Mouse (Mus musculus) embryonic facial prominence, embryonic 14.5 days (tissue): Measurements from ENCODE around the gene Tal1. TPM values are rescaled to one million over a fixed set of nuclear protein-coding genes. Genes with fewer than 3 reads are reported as not detected.

Source experiments
- ATAC-seq: fragments of 200-750 bp; cut with Nextera tagmentation; 2 replicates; pipeline ENCODE4 v1.8.0; 2017; ENCODE audit warnings: low read depth, moderate number of reproducible peaks, moderate TSS enrichment
- DNase-seq: peaks from one replicate; pipeline ENCODE4 v3.0.0-alpha.2; 2015; ENCODE audit warnings: low spot score
- H3K27ac ChIP-seq: fragments of 300-500 bp; sonication (generic); replicated peaks from 2 replicates; pipeline ENCODE4 v1.5.1; 2014; ENCODE audit warnings: low read depth, mild to moderate bottlenecking, low read length, moderate library complexity
- H3K27me3 ChIP-seq: fragments of 300-500 bp; sonication (generic); replicated peaks from 2 replicates; pipeline ENCODE4 v1.6.1; 2014; ENCODE audit warnings: low read length; ENCODE audit not compliant: control insufficient read depth, insufficient read depth
- H3K36me3 ChIP-seq: fragments of 300-500 bp; sonication (generic); 2 replicates; pipeline ENCODE4 v1.6.1; 2014; ENCODE audit warnings: low read length, mixed read lengths; ENCODE audit not compliant: control insufficient read depth, insufficient read depth
- H3K4me1 ChIP-seq: fragments of 300-500 bp; sonication (generic); 2 replicates; pipeline ENCODE4 v1.6.1; 2014; ENCODE audit warnings: antibody characterized with exemption, low read length; ENCODE audit not compliant: control insufficient read depth, insufficient read depth
- H3K4me2 ChIP-seq: fragments of 300-500 bp; sonication (generic); 2 replicates; pipeline ENCODE4 v1.6.1; 2014; ENCODE audit warnings: low read depth, mild to moderate bottlenecking, low read length, moderate library complexity, mixed read lengths
- H3K4me3 ChIP-seq: fragments of 300-500 bp; sonication (generic); 2 replicates; pipeline ENCODE4 v1.5.1; 2014; ENCODE audit warnings: low read depth, mild to moderate bottlenecking, low read length
- H3K9ac ChIP-seq: fragments of 300-500 bp; sonication (generic); 2 replicates; pipeline ENCODE4 v1.6.1; 2014; ENCODE audit warnings: low read depth, mild to moderate bottlenecking, low read length, moderate library complexity, mixed read lengths
- H3K9me3 ChIP-seq: fragments of 300-500 bp; sonication (generic); 2 replicates; pipeline ENCODE4 v1.6.1; 2016; ENCODE audit warnings: low read length; ENCODE audit not compliant: control insufficient read depth
- WGBS: fragments of 180-500 bp; shearing (Covaris S2); extraction: QIAGEN DNeasy Blood & Tissue Kit; methylation state at CpG from one replicate; pipeline ENCODE4 v1.1.7; 2014; 5-methylcytosine and 5-hydroxymethylcytosine counted together
- polyA plus RNA-seq: library from polyadenylated mRNA; unstranded; fragments of >200 nt; fragmentation: Nextera tagmentation; extraction: Ambion mirVana; gene quantifications from 2 replicates; pipeline ENCODE4 v1.2.1, GENCODE M21; 2014

The Tal1 gene
- polyA plus RNA-seq, 1 experiment from 2014 or later = 1.6 TPM

GRCm38 (mm10) chr4:115079821-115080349, 23.7 kb downstream of the Tal1 start:
- ATAC-seq = no peak; the same call in 1 of the 2 replicates
- Histone ChIP-seq H3K9me3 (no peaks in the 10 kb centered on the region), H3K9ac (no peak overlapping the region), H3K27ac (no peak overlapping the region), H3K4me3 (no peak overlapping the region), H3K4me2 (no peak overlapping the region), H3K4me1 (0 out of 2 replicates have a peak, but pooled peaks cover 6% of the 10 kb centered on the region), H3K36me3 (no peaks in the 10 kb centered on the region), H3K27me3 (no peaks in the 10 kb centered on the region)
- DNase-seq = no peak
- 33% methylated on average over 4 of the region's 5 CpGs for WGBS

- 73% methylated on average over 3 of the region's 3 CpGs for WGBS
- no peak for ATAC-seq
- H3K36me3 ChIP-seq = no peaks in the 10 kb centered on the region
Measured at GRCm38 (mm10) chr4:115083031-115083430, 26.8 kb downstream of the Tal1 start.

GRCm38 (mm10) chr4:115085522-115086095, 29.4 kb downstream of the Tal1 start:
- Histone ChIP-seq H3K9me3 (no peaks in the 10 kb centered on the region), H3K4me1 (no peaks in the 10 kb centered on the region), H3K9ac (no peak overlapping the region), H3K4me2 (no peak overlapping the region), H3K36me3 (no peaks in the 10 kb centered on the region), H3K4me3 (no peak overlapping the region), H3K27me3 (peaks cover 13% of the 10 kb centered on the region; the same call in 1 of the 2 replicates), H3K27ac (no peak overlapping the region)
- 19% methylated on average over 6 of the region's 6 CpGs for WGBS
- ATAC-seq = 0 out of 2 replicates have a peak, but pooled peaks have one; percentile 38
- no peak for DNase-seq

More at GRCm38 (mm10) chr4:115083031-115083430, 26.8 kb downstream of the Tal1 start:
- no peak overlapping the region for H3K9ac ChIP-seq
- H3K4me1 ChIP-seq = 0 out of 2 replicates have a peak, but pooled peaks cover 6% of the 10 kb centered on the region
- no peak for DNase-seq
- H3K9me3 ChIP-seq = no peaks in the 10 kb centered on the region
- H3K27me3 ChIP-seq = peaks cover 10% of the 10 kb centered on the region; the same call in 1 of the 2 replicates
- no peak overlapping the region for H3K4me3 ChIP-seq
- H3K4me2 ChIP-seq = no peak overlapping the region
- H3K27ac ChIP-seq = no peak overlapping the region

- 67% methylated on average over 4 of the region's 4 CpGs for WGBS
Measured at GRCm38 (mm10) chr4:115086257-115086656, 30.0 kb downstream of the Tal1 start.

GRCm38 (mm10) chr4:115086763-115087415, 30.7 kb downstream of the Tal1 start:
- ATAC-seq (no peak), DNase-seq (no peak)
- H3K36me3 ChIP-seq = no peaks in the 10 kb centered on the region
- WGBS = 64% methylated on average over 3 of the region's 3 CpGs
- no peak overlapping the region for H3K9ac ChIP-seq
- H3K9me3 ChIP-seq = no peaks in the 10 kb centered on the region
- H3K27ac ChIP-seq = no peak overlapping the region
- H3K4me2 ChIP-seq = no peak overlapping the region
- H3K4me1 ChIP-seq = no peaks in the 10 kb centered on the region
- H3K4me3 ChIP-seq = no peak overlapping the region
- peaks cover 13% of the 10 kb centered on the region; the same call in 1 of the 2 replicates for H3K27me3 ChIP-seq

More at GRCm38 (mm10) chr4:115086257-115086656, 30.0 kb downstream of the Tal1 start:
- Histone ChIP-seq H3K4me3 (no peak overlapping the region), H3K4me2 (no peak overlapping the region), H3K9ac (no peak overlapping the region), H3K27ac (no peak overlapping the region), H3K36me3 (no peaks in the 10 kb centered on the region), H3K4me1 (no peaks in the 10 kb centered on the region), H3K27me3 (peaks cover 13% of the 10 kb centered on the region; the same call in 1 of the 2 replicates), H3K9me3 (no peaks in the 10 kb centered on the region)
- DNase-seq = no peak
- ATAC-seq = no peak

GRCm38 (mm10) chr4:115088611-115089338, 32.5 kb downstream of the Tal1 start, which contains the start of gene Pdzk1ip1:
TSS of gene Pdzk1ip1 (plus strand) at chr4:115088708.
- DNase-seq (peak; percentile 16), ATAC-seq (0 out of 2 replicates have a peak, but pooled peaks have one; percentile 30)
- Histone ChIP-seq H3K36me3 (no peaks in the 10 kb centered on the region), H3K4me2 (0 out of 2 replicates have a peak within 1 kb of the TSS, but pooled peaks have one; percentile 1), H3K27me3 (peaks cover 17% of the 10 kb centered on the region; the same call in 1 of the 2 replicates), H3K9ac (no peak within 1 kb of the TSS), H3K4me1 (no peaks in the 10 kb centered on the region), H3K4me3 (no peak within 1 kb of the TSS), H3K27ac (no peak within 1 kb of the TSS), H3K9me3 (no peaks in the 10 kb centered on the region)
- WGBS = 20% methylated on average over 11 of the region's 11 CpGs

- Histone ChIP-seq H3K27me3 (peaks cover 32% of the 10 kb centered on the region), H3K4me1 (peaks cover under 1% of the 10 kb centered on the region; the same call in 1 of the 2 replicates), H3K4me3 (no peak overlapping the region), H3K4me2 (no peak overlapping the region), H3K36me3 (no peaks in the 10 kb centered on the region), H3K9me3 (no peaks in the 10 kb centered on the region), H3K27ac (no peak overlapping the region), H3K9ac (no peak overlapping the region)
- WGBS = 67% methylated on average over 2 of the region's 2 CpGs
- DNase-seq = peak; percentile 11
- no peak for ATAC-seq
Measured at GRCm38 (mm10) chr4:115090592-115090991, 34.4 kb downstream of the Tal1 start.

GRCm38 (mm10) chr4:115091806-115092205, 35.6 kb downstream of the Tal1 start:
- H3K27me3 ChIP-seq = peaks cover 43% of the 10 kb centered on the region
- 75% methylated on average over 3 of the region's 3 CpGs for WGBS
- no peak overlapping the region for H3K27ac ChIP-seq
- H3K9ac ChIP-seq = no peak overlapping the region
- no peaks in the 10 kb centered on the region for H3K36me3 ChIP-seq
- H3K9me3 ChIP-seq = no peaks in the 10 kb centered on the region
- peaks cover 9% of the 10 kb centered on the region; the same call in 1 of the 2 replicates for H3K4me1 ChIP-seq
- no peak for ATAC-seq
- DNase-seq = no peak
- no peak overlapping the region for H3K4me3 ChIP-seq
- no peak overlapping the region for H3K4me2 ChIP-seq
